Mouse (Mus musculus) left cerebral cortex, postnatal 10 days (tissue): ENCODE data around the gene Tuba1b. TPM values are rescaled to one million over a fixed set of nuclear protein-coding genes. Genes with fewer than 3 reads are reported as not detected.

Source experiments
- DNase-seq, 2 experiments: peaks; one replicate each; pipeline ENCODE4 v3.0.0; 2021 to 2022; ENCODE audit warnings: low spot score in 2 of 2, mixed read lengths in 1 of 2; ENCODE audit errors: extremely low spot score in 1 of 2
- intact Hi-C: fragments of 180-260 bp; cut with DNase I; formaldehyde crosslinking; loops from one replicate; pipeline ENCODE4 v1.15.1; 2025
- total RNA-seq, 2 experiments: library from RNA; stranded (reverse); gene quantifications; 2 replicates each; pipeline ENCODE4 v1.2.3; 2021

Gene Tuba1b
- total RNA-seq, 2 experiments from 2014 or later = 986 to 1,032 TPM

GRCm38 (mm10) chr15:98897495-98897894 is 36.9 kb downstream of the Tuba1b start:
- intact Hi-C loops = no loop called here
- DNase-seq = peak in 1 of 2 experiments; percentile 52

- intact Hi-C loops = no loop called here
- peak in 1 of 2 experiments; percentile 61 for DNase-seq
Observed at GRCm38 (mm10) chr15:98895635-98896589, 38.5 kb downstream of the Tuba1b start.

GRCm38 (mm10) chr15:98894746-98895634 is 39.4 kb downstream of the Tuba1b start:
- intact Hi-C loops = loop anchor here (5.0 kb wide), 1 partner anchor 102 kb away; no protein-coding TSS in a partner anchor
- DNase-seq = no peak

- peak in 1 of 2 experiments; percentile 71 for DNase-seq
- intact Hi-C loops = loop anchor here (5.0 kb wide), 1 partner anchor 103 kb away; no protein-coding TSS in a partner anchor
Observed at GRCm38 (mm10) chr15:98893940-98894745, 40.2 kb downstream of the Tuba1b start, which contains the start of gene Rhebl1. TSS of gene Rhebl1 (minus strand) at chr15:98894540.

GRCm38 (mm10) chr15:98893036-98893435 is 41.3 kb downstream of the Tuba1b start:
- intact Hi-C loops = loop anchor here (5.0 kb wide), 1 partner anchor 104 kb away; no protein-coding TSS in a partner anchor

GRCm38 (mm10) chr15:98891907-98892606 is 42.3 kb downstream of the Tuba1b start:
- DNase-seq = peak; percentile 62 to 67
- intact Hi-C loops = loop anchor here (1.0 to 5.0 kb wide), 2 partner anchors 36 to 105 kb away; no protein-coding TSS in a partner anchor

More at GRCm38 (mm10) chr15:98893036-98893435, 41.3 kb downstream of the Tuba1b start:
- no peak for DNase-seq

- intact Hi-C loops = loop anchor here (5.0 kb wide), 1 partner anchor 106 kb away; no protein-coding TSS in a partner anchor
Observed at GRCm38 (mm10) chr15:98891198-98891742, 43.1 kb downstream of the Tuba1b start.

GRCm38 (mm10) chr15:98887526-98887925 is 46.8 kb downstream of the Tuba1b start:
- no peak for DNase-seq
- intact Hi-C loops = no loop called here

More at GRCm38 (mm10) chr15:98891198-98891742, 43.1 kb downstream of the Tuba1b start:
- DNase-seq = no peak

GRCm38 (mm10) chr15:98886667-98887387 is 47.5 kb downstream of the Tuba1b start:
- DNase-seq = no peak
- intact Hi-C loops = no loop called here

- no peak for DNase-seq
Observed at GRCm38 (mm10) chr15:98884106-98884505, 50.3 kb downstream of the Tuba1b start.

GRCm38 (mm10) chr15:98883661-98884060 is 50.7 kb downstream of the Tuba1b start:
- no peak for DNase-seq
- intact Hi-C loops = no loop called here

More at GRCm38 (mm10) chr15:98884106-98884505, 50.3 kb downstream of the Tuba1b start:
- intact Hi-C loops = no loop called here

GRCm38 (mm10) chr15:98881656-98882008 is 52.7 kb downstream of the Tuba1b start:
- intact Hi-C loops = no loop called here
- no peak for DNase-seq

Other genes with a start within 250 kb of the Tuba1b start
- gene Ccdc65, start 226.4 kb downstream of the Tuba1b start, total RNA-seq = 10 to 100 TPM; 13.6 to 14.5 TPM
- 1 to 10 TPM; 2.2 TPM for gene Fkbp11, start 206.4 kb downstream of the Tuba1b start, total RNA-seq
- gene Arf3, start 171.4 kb downstream of the Tuba1b start, total RNA-seq = 100 to 1,000 TPM; 651 to 661 TPM
- under 1 TPM; 0.63 to 0.64 TPM for gene Wnt10b, start 156.4 kb downstream of the Tuba1b start, total RNA-seq
- gene Wnt1, start 144.7 kb downstream of the Tuba1b start, total RNA-seq = not detected
- gene Ddn, start 125.1 kb downstream of the Tuba1b start, total RNA-seq = 100 to 1,000 TPM; 285 to 294 TPM
- 10 to 100 TPM; 41.7 to 44.6 TPM for gene Prkag1, start 103.0 kb downstream of the Tuba1b start, total RNA-seq
- gene Kmt2d, start 63.4 kb downstream of the Tuba1b start, total RNA-seq = 10 to 100 TPM; 62.4 to 64.3 TPM
- gene Rhebl1, start 40.0 kb downstream of the Tuba1b start, total RNA-seq = 10 to 100 TPM; 11.2 to 14.1 TPM
- gene Dhh, start 36.0 kb downstream of the Tuba1b start, total RNA-seq = under 1 TPM; 0.16 to 0.47 TPM
- gene Lmbr1l, start 16.3 kb downstream of the Tuba1b start, total RNA-seq = 10 to 100 TPM; 15.4 to 21.6 TPM
- not detected for gene Gm49450, start 19.0 kb upstream of the Tuba1b start, total RNA-seq
- 1,000 to 10,000 TPM; 4,375 to 4,691 TPM for gene Tuba1a, start 19.1 kb upstream of the Tuba1b start, total RNA-seq
- gene Tuba1c, start 95.3 kb upstream of the Tuba1b start, total RNA-seq = 100 to 1,000 TPM; 255 to 292 TPM
- gene Prph, start 120.6 kb upstream of the Tuba1b start, total RNA-seq = 1 to 10 TPM; 5.5 to 5.9 TPM
- gene Troap, start 140.0 kb upstream of the Tuba1b start, total RNA-seq = 1 to 10 TPM; 1.4 to 2.2 TPM
- not detected for gene C1ql4, start 153.3 kb upstream of the Tuba1b start, total RNA-seq
- gene Dnajc22, start 158.6 kb upstream of the Tuba1b start, total RNA-seq = not detected
- gene Spats2, start 191.4 kb upstream of the Tuba1b start, total RNA-seq = 10 to 100 TPM; 34.4 to 36.4 TPM